Mouse (Mus musculus) embryonic stem cell, embryonic (primary cell): ENCODE measurements at regions not wholly inside any gene's neighbourhood (a gene's known extent, or its start where the extent isn't known, plus 50 kb on each side); places are given as distances from the start of the nearest gene placed in this dataset.

Experiments
- CTCF ChIA-PET, 4 experiments: fragments of 300-600 bp in 2 of 4; fragments of 350-600 bp in 2 of 4; sonication (Branson Sonifier 250); formaldehyde crosslinking; loops; one replicate each; lab custom pipeline; 2022; ENCODE audit warnings: inconsistent platforms in 2 of 4; lab: Charles Lee
- POLR2A ChIA-PET, 4 experiments: fragments of 300-600 bp in 2 of 4; fragments of 350-600 bp in 2 of 4; sonication (Branson Sonifier 250); formaldehyde crosslinking; loops; one replicate each; lab custom pipeline; 2022; ENCODE audit warnings: antibody characterized with exemption in 4 of 4, inconsistent platforms in 1 of 4; lab: Charles Lee

GRCm38 (mm10) chr2:8115891-8116290 lies 606.5 kb upstream of the Celf2 start:
- ChIA-PET POLR2A (no interaction called here), CTCF (interaction anchor here in 1 of 4 experiments (0.6 kb wide), 1 partner anchor 560 kb away, joined by 4 read pairs; no protein-coding TSS in a partner anchor)

- ChIA-PET POLR2A (no interaction called here), CTCF (no interaction called here)
Observed at GRCm38 (mm10) chr2:8112361-8113073, 603.2 kb upstream of the Celf2 start.

GRCm38 (mm10) chr2:8094157-8094556 lies 584.8 kb upstream of the Celf2 start:
- ChIA-PET CTCF (no interaction called here), POLR2A (no interaction called here)

- POLR2A ChIA-PET: no interaction called here
- CTCF ChIA-PET: no interaction called here
Observed at GRCm38 (mm10) chr2:8067901-8068300, 558.5 kb upstream of the Celf2 start.

GRCm38 (mm10) chr2:8061687-8062086 lies 552.3 kb upstream of the Celf2 start:
- ChIA-PET CTCF (no interaction called here), POLR2A (no interaction called here)

GRCm38 (mm10) chr2:8029212-8029611 lies 519.8 kb upstream of the Celf2 start:
- ChIA-PET POLR2A (no interaction called here), CTCF (interaction anchor here in 1 of 4 experiments (0.6 kb wide), 1 partner anchor 124 kb away, joined by 3 read pairs; no protein-coding TSS in a partner anchor)

GRCm38 (mm10) chr2:8027571-8027970 lies 518.2 kb upstream of the Celf2 start:
- POLR2A ChIA-PET: no interaction called here

GRCm38 (mm10) chr2:8026648-8027047 lies 517.3 kb upstream of the Celf2 start:
- POLR2A ChIA-PET: no interaction called here
- CTCF ChIA-PET: no interaction called here

More at GRCm38 (mm10) chr2:8027571-8027970, 518.2 kb upstream of the Celf2 start:
- CTCF ChIA-PET: no interaction called here

- CTCF ChIA-PET: no interaction called here
- POLR2A ChIA-PET: no interaction called here
Observed at GRCm38 (mm10) chr2:8022651-8023050, 513.3 kb upstream of the Celf2 start.

GRCm38 (mm10) chr2:8022043-8022442 lies 512.7 kb upstream of the Celf2 start:
- ChIA-PET POLR2A (no interaction called here), CTCF (no interaction called here)

- POLR2A ChIA-PET: no interaction called here
Observed at GRCm38 (mm10) chr2:8012826-8013225, 503.5 kb upstream of the Celf2 start.

GRCm38 (mm10) chr2:7999444-7999843 lies 490.1 kb upstream of the Celf2 start:
- ChIA-PET POLR2A (no interaction called here), CTCF (no interaction called here)

More at GRCm38 (mm10) chr2:8012826-8013225, 503.5 kb upstream of the Celf2 start:
- CTCF ChIA-PET: no interaction called here

GRCm38 (mm10) chr2:7974471-7974870 lies 465.1 kb upstream of the Celf2 start:
- POLR2A ChIA-PET: no interaction called here

GRCm38 (mm10) chr2:7963456-7963855 lies 454.1 kb upstream of the Celf2 start:
- POLR2A ChIA-PET: no interaction called here
- CTCF ChIA-PET: no interaction called here

More at GRCm38 (mm10) chr2:7974471-7974870, 465.1 kb upstream of the Celf2 start:
- CTCF ChIA-PET: no interaction called here

GRCm38 (mm10) chr2:7954210-7954609 lies 444.8 kb upstream of the Celf2 start:
- ChIA-PET POLR2A (no interaction called here), CTCF (no interaction called here)

GRCm38 (mm10) chr2:7952846-7953245 lies 443.5 kb upstream of the Celf2 start:
- POLR2A ChIA-PET: no interaction called here
- CTCF ChIA-PET: no interaction called here

- ChIA-PET POLR2A (no interaction called here), CTCF (no interaction called here)
Observed at GRCm38 (mm10) chr2:7944946-7945345, 435.6 kb upstream of the Celf2 start.

GRCm38 (mm10) chr2:7933617-7934016 lies 424.3 kb upstream of the Celf2 start:
- ChIA-PET CTCF (no interaction called here), POLR2A (interaction anchor here in 1 of 4 experiments (0.8 kb wide), 1 partner anchor 35 kb away, joined by 3 read pairs; no protein-coding TSS in a partner anchor)

GRCm38 (mm10) chr2:7906271-7906670 lies 396.9 kb upstream of the Celf2 start:
- CTCF ChIA-PET: no interaction called here
- POLR2A ChIA-PET: no interaction called here

GRCm38 (mm10) chr2:7893787-7894186 lies 384.4 kb upstream of the Celf2 start:
- POLR2A ChIA-PET: interaction anchor here in 1 of 4 experiments (0.9 kb wide), 1 partner anchor 728 kb away, joined by 4 read pairs; no protein-coding TSS in a partner anchor

More at GRCm38 (mm10) chr2:7893787-7894186, 384.4 kb upstream of the Celf2 start:
- CTCF ChIA-PET: no interaction called here
